Mouse (Mus musculus): ENCODE results near the gene Tbl1x. TPM values are rescaled to one million over a fixed set of nuclear protein-coding genes. Genes with fewer than 3 reads are reported as not detected.
A peak's percentile ranks its signal among the peaks of the same experiment; 100 is the strongest.

Tbl1x gene
- 67.5 and 74.1 TPM in 2 replicates for polyA plus RNA-seq (2014; fragmentation: Nextera tagmentation; extraction: Ambion mirVana)

DNA sequence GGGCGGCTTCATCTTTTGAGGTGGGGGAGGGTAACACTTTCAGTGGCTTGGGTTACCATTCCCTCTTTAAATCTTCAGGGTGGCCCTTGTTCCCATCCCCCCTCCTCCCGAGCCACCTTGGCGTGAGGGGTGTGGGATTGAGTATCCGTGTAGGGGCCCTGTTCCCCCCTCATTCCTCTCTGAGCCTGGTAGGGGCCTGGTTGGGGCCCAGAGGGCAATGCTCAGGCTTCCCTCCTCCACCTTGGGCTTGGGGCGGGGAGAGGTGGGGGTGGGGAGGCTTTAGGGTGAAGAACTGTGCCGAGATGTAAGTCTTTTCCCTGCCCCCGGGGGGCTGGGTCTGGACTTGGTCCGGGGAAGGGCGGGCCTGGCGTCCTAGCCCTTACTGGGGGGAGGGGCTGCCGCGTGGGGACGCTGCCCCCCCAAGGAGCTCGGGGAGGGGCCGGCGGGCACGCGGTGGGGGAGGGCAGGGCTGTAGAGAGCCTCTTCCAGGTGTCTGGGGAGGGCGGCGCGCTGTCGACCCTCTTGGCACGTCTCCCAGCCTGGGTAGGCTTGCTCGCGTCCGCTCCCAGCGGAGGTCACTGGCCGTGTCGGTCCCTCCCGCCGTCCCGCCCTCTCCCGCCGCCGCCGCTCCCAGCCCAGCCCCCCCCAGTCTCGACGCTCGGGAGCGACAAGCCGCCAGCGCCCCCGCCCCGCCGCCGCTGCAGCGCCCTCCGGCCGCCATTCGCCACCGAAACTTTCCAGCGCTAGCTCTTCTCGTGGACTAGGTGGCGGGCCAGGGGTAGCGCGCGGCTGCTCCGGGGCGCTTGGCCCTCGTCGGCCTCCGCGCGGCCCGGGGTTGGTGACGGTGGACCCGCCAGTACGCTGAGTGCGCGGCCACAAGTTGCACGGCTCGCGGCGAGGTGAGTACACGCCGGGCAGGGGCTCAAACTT is at the start of gene Tbl1x:
Gene Tbl1x, plus strand, starts transcription at position 643 of the 930 bp plus-strand sequence.
- Histone ChIP-seq H3K36me3 (ENCODE audit: control insufficient read depth, insufficient read depth, low read length) (no peaks in the 10 kb centered on the region), H3K27me3 (replicated peaks; ENCODE audit: control insufficient read depth, insufficient read depth, low read length) (no peaks in the 10 kb centered on the region), H3K9ac (ENCODE audit: low read depth, low read length) (peak within 1 kb of the TSS; percentile 92), H3K4me1 (ENCODE audit: control insufficient read depth, insufficient read depth, low read length) (0 out of 2 replicates have a peak, but pooled peaks cover 7% of the 10 kb centered on the region), H3K9me3 (ENCODE audit: control insufficient read depth, low read length) (no peaks in the 10 kb centered on the region), H3K4me2 (ENCODE audit: low read depth, low read length) (peak within 1 kb of the TSS; percentile 58), H3K27ac (replicated peaks; ENCODE audit: low read depth, low read length) (peak within 1 kb of the TSS; percentile 98), H3K4me3 (ENCODE audit: low read depth, low read length) (peak within 1 kb of the TSS; percentile 63)
- ATAC-seq (ENCODE audit: low read depth), result peak; percentile 80
- DNase-seq (ENCODE audit: low spot score), result peak; percentile 90
- WGBS, result 18% methylated on average over 37 of the region's 76 CpGs

DNA sequence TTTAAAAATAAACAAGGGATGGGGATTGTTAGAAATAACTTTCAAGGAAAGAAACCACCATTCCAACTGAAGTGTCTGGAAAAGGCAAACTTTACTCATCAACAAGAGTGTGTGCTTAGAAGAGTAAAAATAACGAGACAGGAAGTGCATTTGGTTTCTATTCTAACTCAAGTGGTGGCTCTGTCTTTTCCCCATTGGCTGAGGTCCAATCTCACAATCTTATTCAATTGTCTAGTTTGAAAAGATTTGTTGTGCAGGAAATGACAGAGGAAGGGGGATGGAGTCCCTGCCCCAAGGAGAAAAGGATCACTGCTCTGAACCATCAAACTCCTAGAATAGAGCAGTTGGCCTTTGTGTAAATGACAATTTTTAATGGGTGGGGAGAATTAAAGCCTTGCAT is 41.6 kb upstream of the Tbl1x start:
- no peak overlapping the region for H3K4me3 ChIP-seq (ENCODE audit: low read depth, low read length)
- H3K9ac ChIP-seq (ENCODE audit: low read depth, low read length), result no peak overlapping the region
- H3K36me3 ChIP-seq (ENCODE audit: control insufficient read depth, insufficient read depth, low read length), result no peaks in the 10 kb centered on the region
- H3K27ac ChIP-seq (replicated peaks; ENCODE audit: low read depth, low read length), result no peak overlapping the region
- no peaks in the 10 kb centered on the region for H3K27me3 ChIP-seq (replicated peaks; ENCODE audit: control insufficient read depth, insufficient read depth, low read length)
- ATAC-seq (ENCODE audit: low read depth) (no peak), DNase-seq (ENCODE audit: low spot score) (no peak)
- no peak overlapping the region for H3K4me2 ChIP-seq (ENCODE audit: low read depth, low read length)
- WGBS, result 67% methylated on average over 1 of the region's 1 CpGs
- no peaks in the 10 kb centered on the region for H3K4me1 ChIP-seq (ENCODE audit: control insufficient read depth, insufficient read depth, low read length)
- H3K9me3 ChIP-seq (ENCODE audit: control insufficient read depth, low read length), result no peaks in the 10 kb centered on the region

DNA sequence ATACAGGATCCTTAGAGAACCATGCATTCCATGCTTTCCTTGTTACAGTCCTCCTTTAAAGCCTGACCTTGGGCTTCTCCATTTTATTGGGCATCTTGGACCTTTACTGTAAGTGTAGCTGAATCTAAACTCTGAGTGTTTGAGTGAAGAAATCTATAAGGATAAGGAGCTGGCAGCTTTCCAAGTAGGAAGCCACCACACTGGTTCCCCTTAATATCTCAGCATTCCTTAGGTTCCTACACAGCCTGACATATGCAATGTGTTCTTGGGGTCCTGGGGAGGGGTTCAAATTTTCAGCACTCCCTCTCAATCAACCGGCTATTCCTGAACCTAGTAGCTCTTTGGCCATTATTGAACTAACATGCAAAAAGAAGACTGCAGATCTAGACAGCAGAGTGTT is 38.0 kb upstream of the Tbl1x start:
- Histone ChIP-seq H3K4me1 (ENCODE audit: control insufficient read depth, insufficient read depth, low read length) (no peaks in the 10 kb centered on the region), H3K9ac (ENCODE audit: low read depth, low read length) (no peak overlapping the region), H3K27ac (replicated peaks; ENCODE audit: low read depth, low read length) (no peak overlapping the region), H3K27me3 (replicated peaks; ENCODE audit: control insufficient read depth, insufficient read depth, low read length) (no peaks in the 10 kb centered on the region), H3K36me3 (ENCODE audit: control insufficient read depth, insufficient read depth, low read length) (no peaks in the 10 kb centered on the region), H3K4me3 (ENCODE audit: low read depth, low read length) (no peak overlapping the region), H3K4me2 (ENCODE audit: low read depth, low read length) (no peak overlapping the region), H3K9me3 (ENCODE audit: control insufficient read depth, low read length) (no peaks in the 10 kb centered on the region)
- 100% methylated on average over 1 of the region's 1 CpGs for WGBS
- ATAC-seq (ENCODE audit: low read depth) (no peak), DNase-seq (ENCODE audit: low spot score) (no peak)

DNA sequence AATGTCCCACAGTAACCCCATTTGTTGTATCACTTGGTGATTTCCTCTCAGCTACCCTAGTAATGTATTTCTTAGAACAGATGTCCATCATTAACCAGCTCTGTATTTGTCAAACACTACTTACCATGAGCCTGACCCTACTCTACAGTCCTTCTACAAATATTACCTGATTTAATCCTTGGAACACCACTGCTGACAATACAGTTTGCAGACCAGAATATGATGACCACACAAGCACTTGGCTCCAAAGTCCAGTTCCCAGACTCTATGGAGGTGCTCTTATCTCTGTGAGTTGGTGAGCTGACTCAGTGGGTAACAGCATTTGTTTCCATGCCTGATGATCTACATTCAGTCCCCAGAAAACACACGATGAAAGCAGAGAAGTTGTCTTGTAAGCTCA is 37.3 kb upstream of the Tbl1x start:
- no peak for ATAC-seq (ENCODE audit: low read depth)
- WGBS, result 57% methylated on average over 1 of the region's 1 CpGs

DNA sequence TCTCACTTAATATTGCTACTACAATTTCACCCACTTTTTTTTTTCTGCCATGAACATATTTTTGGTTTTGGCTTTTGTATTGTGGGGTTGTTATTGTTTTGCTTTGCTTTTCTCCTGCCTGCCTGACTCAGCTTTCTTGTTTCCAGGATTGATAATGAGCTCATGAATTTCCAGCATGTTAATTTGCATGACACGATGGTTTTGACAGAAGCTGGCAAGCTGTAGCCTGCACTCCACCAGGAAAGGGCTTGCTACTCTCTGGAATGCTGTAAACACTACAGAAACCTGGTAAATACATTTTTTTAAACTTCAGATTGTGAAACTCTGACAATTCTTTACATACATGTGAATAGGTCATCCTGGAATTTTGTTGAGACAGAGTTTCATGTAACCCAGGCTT is 36.3 kb upstream of the Tbl1x start:
- DNase-seq (ENCODE audit: low spot score) (no peak), ATAC-seq (ENCODE audit: low read depth) (no peak)
- Histone ChIP-seq H3K9ac (ENCODE audit: low read depth, low read length) (no peak overlapping the region), H3K4me1 (ENCODE audit: control insufficient read depth, insufficient read depth, low read length) (no peaks in the 10 kb centered on the region), H3K27ac (replicated peaks; ENCODE audit: low read depth, low read length) (no peak overlapping the region), H3K27me3 (replicated peaks; ENCODE audit: control insufficient read depth, insufficient read depth, low read length) (no peaks in the 10 kb centered on the region), H3K36me3 (ENCODE audit: control insufficient read depth, insufficient read depth, low read length) (no peaks in the 10 kb centered on the region), H3K4me2 (ENCODE audit: low read depth, low read length) (no peak overlapping the region), H3K9me3 (ENCODE audit: control insufficient read depth, low read length) (no peaks in the 10 kb centered on the region), H3K4me3 (ENCODE audit: low read depth, low read length) (no peak overlapping the region)
- 18% methylated on average over 1 of the region's 1 CpGs for WGBS

More for the DNA sequence above, 37.3 kb upstream of the Tbl1x start:
- H3K4me3 ChIP-seq (ENCODE audit: low read depth, low read length), result no peak overlapping the region
- DNase-seq (ENCODE audit: low spot score), result no peak
- no peak overlapping the region for H3K9ac ChIP-seq (ENCODE audit: low read depth, low read length)
- no peaks in the 10 kb centered on the region for H3K9me3 ChIP-seq (ENCODE audit: control insufficient read depth, low read length)
- H3K36me3 ChIP-seq (ENCODE audit: control insufficient read depth, insufficient read depth, low read length), result no peaks in the 10 kb centered on the region
- no peak overlapping the region for H3K4me2 ChIP-seq (ENCODE audit: low read depth, low read length)
- no peaks in the 10 kb centered on the region for H3K4me1 ChIP-seq (ENCODE audit: control insufficient read depth, insufficient read depth, low read length)
- H3K27ac ChIP-seq (replicated peaks; ENCODE audit: low read depth, low read length), result no peak overlapping the region
- no peaks in the 10 kb centered on the region for H3K27me3 ChIP-seq (replicated peaks; ENCODE audit: control insufficient read depth, insufficient read depth, low read length)

DNA sequence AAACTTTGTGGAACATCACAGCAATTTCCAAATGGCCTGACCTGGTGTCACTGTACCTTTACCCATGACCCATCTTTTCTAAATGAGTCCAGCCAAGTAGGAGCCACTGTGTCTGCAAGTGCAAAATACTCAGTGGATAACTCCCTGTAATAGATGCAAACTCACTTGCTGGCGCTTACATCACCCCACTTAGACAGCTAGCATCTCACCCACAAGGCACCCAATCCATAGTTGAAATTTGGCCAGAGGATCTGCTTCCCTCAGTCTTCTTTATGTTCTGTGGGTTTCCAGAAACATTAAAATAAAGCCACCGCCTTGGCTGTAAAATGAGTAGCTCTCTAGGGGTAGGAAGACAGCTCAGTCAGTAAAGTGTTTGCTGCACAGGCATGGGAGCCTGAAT is 33.3 kb upstream of the Tbl1x start:
- ATAC-seq (ENCODE audit: low read depth) (no peak), DNase-seq (ENCODE audit: low spot score) (no peak)
- Histone ChIP-seq H3K4me3 (ENCODE audit: low read depth, low read length) (no peak overlapping the region), H3K4me1 (ENCODE audit: control insufficient read depth, insufficient read depth, low read length) (no peaks in the 10 kb centered on the region), H3K4me2 (ENCODE audit: low read depth, low read length) (no peak overlapping the region), H3K9ac (ENCODE audit: low read depth, low read length) (no peak overlapping the region), H3K27me3 (replicated peaks; ENCODE audit: control insufficient read depth, insufficient read depth, low read length) (no peaks in the 10 kb centered on the region), H3K9me3 (ENCODE audit: control insufficient read depth, low read length) (no peaks in the 10 kb centered on the region), H3K27ac (replicated peaks; ENCODE audit: low read depth, low read length) (no peak overlapping the region), H3K36me3 (ENCODE audit: control insufficient read depth, insufficient read depth, low read length) (no peaks in the 10 kb centered on the region)
- whole genome bisulfite sequencing, result 68% methylated on average over 2 of the region's 2 CpGs

DNA sequence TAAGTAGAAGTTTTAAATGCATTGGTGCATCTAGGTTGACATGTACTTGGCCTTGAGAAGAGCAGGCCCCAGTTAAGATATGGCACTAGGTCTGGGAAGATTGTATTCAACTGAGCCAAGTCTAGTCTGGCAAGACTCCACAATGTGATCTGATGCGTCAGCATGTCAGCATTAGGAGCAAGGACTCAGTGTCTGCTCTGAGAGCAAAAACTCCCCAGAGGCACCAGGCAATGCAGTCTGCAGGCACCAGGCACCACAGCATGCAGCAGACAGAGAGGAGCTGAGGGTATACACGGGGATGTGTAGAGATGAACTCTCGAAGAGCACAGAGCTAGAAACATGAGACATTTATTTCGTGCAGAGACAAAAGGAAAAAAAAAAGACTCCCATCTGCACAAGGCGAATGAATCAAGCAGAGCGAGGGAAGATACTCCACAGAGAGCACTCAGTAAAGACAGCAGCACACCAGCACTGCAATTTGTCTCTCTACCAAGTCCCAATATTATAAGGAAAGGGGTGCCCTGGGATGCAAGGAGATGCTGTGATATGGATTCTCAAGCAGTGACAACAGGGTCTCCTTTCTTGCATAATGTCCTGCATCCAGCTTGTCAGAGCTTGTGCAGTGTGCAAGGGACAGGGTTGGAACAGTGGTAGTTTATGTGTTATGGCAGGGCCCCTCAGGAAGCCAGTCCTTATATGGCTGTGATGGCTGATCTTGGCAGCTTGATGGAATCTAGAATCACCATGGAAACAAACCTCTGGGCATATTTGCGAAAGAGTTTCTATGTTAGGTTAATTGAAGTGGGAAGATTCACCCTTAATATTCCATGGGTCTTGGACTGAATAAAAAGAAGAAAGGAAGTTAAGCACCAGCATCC is 22.7 kb upstream of the Tbl1x start:
- Histone ChIP-seq H3K27ac (replicated peaks; ENCODE audit: low read depth, low read length) (no peak overlapping the region), H3K4me1 (ENCODE audit: control insufficient read depth, insufficient read depth, low read length) (no peaks in the 10 kb centered on the region), H3K9ac (ENCODE audit: low read depth, low read length) (no peak overlapping the region), H3K27me3 (replicated peaks; ENCODE audit: control insufficient read depth, insufficient read depth, low read length) (no peaks in the 10 kb centered on the region), H3K36me3 (ENCODE audit: control insufficient read depth, insufficient read depth, low read length) (no peaks in the 10 kb centered on the region), H3K9me3 (ENCODE audit: control insufficient read depth, low read length) (no peaks in the 10 kb centered on the region), H3K4me2 (ENCODE audit: low read depth, low read length) (no peak overlapping the region), H3K4me3 (ENCODE audit: low read depth, low read length) (no peak overlapping the region)
- DNase-seq (ENCODE audit: low spot score) (peak; percentile 13), ATAC-seq (ENCODE audit: low read depth) (no peak)
- 56% methylated on average over 7 of the region's 7 CpGs for WGBS

DNA sequence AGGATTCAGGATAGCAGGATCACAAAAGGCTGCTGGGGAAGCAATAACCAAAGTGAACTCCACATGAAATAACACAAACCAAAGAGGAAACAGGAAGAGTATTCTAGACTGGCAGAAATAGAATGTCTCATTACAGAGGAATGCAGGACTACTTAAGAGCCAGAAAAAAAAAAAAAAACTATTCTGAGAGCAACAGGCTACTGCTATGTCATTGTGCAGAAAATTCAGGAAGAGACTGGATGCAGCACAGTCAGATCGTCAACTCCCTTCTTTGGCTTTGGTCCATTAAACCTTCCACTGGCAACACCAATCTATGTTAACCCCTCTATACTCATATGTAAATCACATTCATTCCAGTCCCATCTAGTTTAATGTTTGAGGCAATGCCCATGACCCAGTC is 20.7 kb upstream of the Tbl1x start:
- H3K9me3 ChIP-seq (ENCODE audit: control insufficient read depth, low read length), result no peaks in the 10 kb centered on the region
- no peak overlapping the region for H3K9ac ChIP-seq (ENCODE audit: low read depth, low read length)
- 47% methylated on average over 1 of the region's 1 CpGs for WGBS
- no peaks in the 10 kb centered on the region for H3K4me1 ChIP-seq (ENCODE audit: control insufficient read depth, insufficient read depth, low read length)
- no peak overlapping the region for H3K4me2 ChIP-seq (ENCODE audit: low read depth, low read length)
- H3K36me3 ChIP-seq (ENCODE audit: control insufficient read depth, insufficient read depth, low read length), result no peaks in the 10 kb centered on the region
- no peak for ATAC-seq (ENCODE audit: low read depth)
- peak; percentile 21 for DNase-seq (ENCODE audit: low spot score)
- H3K27me3 ChIP-seq (replicated peaks; ENCODE audit: control insufficient read depth, insufficient read depth, low read length), result no peaks in the 10 kb centered on the region
- no peak overlapping the region for H3K4me3 ChIP-seq (ENCODE audit: low read depth, low read length)
- no peak overlapping the region for H3K27ac ChIP-seq (replicated peaks; ENCODE audit: low read depth, low read length)
